Mouse (Mus musculus) left cerebral cortex, adult 8-10 months (tissue): ENCODE data around the gene Mgst3. TPM values are rescaled to one million over a fixed set of nuclear protein-coding genes. Genes with fewer than 3 reads are reported as not detected.
A peak's percentile ranks its signal among the peaks of the same experiment; 100 is the strongest.

Source experiments
- DNase-seq, 2 experiments: peaks; one replicate each; pipeline ENCODE4 v3.0.0; 2022; ENCODE audit warnings: low spot score in 2 of 2
- total RNA-seq, 4 experiments: library from RNA; stranded (reverse); gene quantifications; 2 replicates each; pipeline ENCODE4 v1.2.4; 2022

Gene Mgst3
- 100 to 1,000 TPM in 1 of 4 experiments, 10 to 100 TPM in 3; 93.7 to 109 (median 95.2) TPM for total RNA-seq

GRCm38 (mm10) chr1:167393683-167394492 is at the start of gene Mgst3:
Gene Mgst3, minus strand, starts transcription at chr1:167393841.
- peak; percentile 88 to 97 for DNase-seq

GRCm38 (mm10) chr1:167438231-167438885 is 44.7 kb upstream of the Mgst3 start:
- no peak for DNase-seq

DNA sequence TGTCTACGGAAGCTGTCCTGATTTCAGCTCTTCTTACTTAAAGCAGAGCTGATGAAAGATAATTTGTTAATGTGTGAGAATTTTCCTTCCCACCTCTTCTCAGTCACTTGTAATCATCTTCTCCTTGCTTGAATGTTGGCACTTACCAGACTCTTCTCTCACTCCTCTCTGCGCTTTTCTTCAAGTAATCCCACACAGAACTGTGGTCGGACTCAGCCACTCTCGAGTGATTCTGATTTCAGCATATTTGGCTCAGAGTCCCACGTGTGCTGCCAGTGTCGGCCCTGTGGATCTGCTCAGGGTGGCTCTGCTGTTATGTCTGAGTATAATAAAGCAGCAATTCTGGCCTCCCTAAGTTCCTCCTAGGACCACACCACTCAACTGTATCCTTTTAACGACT is 43.5 kb upstream of the Mgst3 start:
- no peak for DNase-seq

GRCm38 (mm10) chr1:167436186-167436975 is 42.7 kb upstream of the Mgst3 start:
- no peak for DNase-seq

- DNase-seq, result no peak
Observed at GRCm38 (mm10) chr1:167434931-167435330, 41.3 kb upstream of the Mgst3 start.

GRCm38 (mm10) chr1:167430976-167431676 is 37.5 kb upstream of the Mgst3 start:
- DNase-seq, result no peak

GRCm38 (mm10) chr1:167426681-167427080 is 33.0 kb upstream of the Mgst3 start:
- DNase-seq, result no peak

DNA sequence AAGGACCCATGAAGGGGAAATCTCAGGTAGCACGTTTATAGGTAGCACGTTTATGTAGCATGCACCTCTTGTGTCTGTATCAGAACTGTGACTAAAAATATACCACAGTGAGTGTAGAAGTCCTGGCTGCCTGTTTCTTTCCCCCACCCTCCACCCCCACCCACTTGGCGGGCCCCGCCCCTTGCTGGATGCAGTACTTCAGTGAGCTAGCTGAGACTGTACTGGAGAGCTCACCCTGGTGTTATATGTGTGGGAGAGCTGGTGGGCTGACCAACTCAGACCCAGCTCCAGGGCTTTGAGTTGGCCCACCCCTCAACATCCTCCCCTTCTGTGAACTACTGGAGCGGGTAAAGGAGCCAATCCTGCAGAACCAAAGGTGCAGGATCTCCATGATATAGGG is 31.9 kb upstream of the Mgst3 start:
- DNase-seq, result no peak

- no peak for DNase-seq
Observed at GRCm38 (mm10) chr1:167422501-167423240, 29.0 kb upstream of the Mgst3 start.

GRCm38 (mm10) chr1:167414846-167415245 is 21.2 kb upstream of the Mgst3 start:
- peak; percentile 25 to 69 for DNase-seq

DNA sequence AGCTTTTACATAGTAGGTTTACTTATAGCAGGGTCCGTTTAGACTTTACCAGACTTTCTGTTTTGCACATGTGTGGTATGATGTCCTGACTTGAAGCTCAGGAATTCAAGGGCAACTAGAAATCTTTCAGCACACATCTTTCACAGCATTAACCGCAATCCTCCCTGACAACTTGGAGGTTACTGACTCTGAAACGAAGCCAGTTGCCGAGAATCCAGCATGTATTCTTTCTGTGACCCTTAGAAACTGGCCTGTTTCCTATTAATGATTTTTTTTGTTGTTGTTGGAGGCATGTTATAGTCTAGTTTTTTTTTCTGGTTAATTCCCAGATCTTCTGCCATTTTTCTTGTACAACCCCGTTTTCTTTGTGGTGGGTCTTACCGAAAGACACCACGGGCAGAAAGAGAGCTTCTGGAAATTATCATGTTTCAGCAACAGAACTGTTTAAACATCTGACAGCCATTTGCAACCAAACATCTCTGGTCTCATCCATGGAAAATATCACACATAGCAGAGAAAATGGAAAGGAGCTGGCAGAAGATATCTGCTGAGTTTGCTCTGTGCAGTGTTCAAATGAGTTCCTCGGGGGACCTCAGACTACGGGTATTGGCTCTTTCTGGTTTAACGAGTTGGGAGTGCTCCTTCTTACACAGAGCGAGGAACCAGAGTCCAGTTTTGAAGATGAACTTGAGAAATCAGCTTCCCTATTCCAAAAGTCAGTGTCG is 18.5 kb upstream of the Mgst3 start:
- DNase-seq, result no peak

DNA sequence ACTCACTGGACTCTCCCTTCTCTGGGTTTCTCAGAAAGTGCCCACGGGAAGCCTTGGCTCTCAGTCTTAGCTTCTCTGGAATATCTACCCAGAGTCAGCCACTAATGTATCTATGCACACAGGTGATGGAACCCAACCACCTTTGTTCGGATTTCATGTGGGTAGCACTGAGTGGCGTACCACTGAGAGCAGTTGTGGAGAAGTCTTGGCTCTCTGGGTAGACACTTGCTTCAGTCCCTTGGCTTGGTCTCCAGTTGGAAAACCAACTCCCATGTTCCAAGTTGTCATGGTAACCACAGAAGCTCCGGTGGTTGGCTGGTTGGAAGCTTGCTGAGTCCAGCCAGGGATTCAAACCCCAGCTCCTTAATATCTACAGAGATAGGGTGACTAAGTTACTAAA is 16.0 kb upstream of the Mgst3 start:
- DNase-seq, result no peak

- no peak for DNase-seq
Observed at GRCm38 (mm10) chr1:167405237-167405636, 11.6 kb upstream of the Mgst3 start.

DNA sequence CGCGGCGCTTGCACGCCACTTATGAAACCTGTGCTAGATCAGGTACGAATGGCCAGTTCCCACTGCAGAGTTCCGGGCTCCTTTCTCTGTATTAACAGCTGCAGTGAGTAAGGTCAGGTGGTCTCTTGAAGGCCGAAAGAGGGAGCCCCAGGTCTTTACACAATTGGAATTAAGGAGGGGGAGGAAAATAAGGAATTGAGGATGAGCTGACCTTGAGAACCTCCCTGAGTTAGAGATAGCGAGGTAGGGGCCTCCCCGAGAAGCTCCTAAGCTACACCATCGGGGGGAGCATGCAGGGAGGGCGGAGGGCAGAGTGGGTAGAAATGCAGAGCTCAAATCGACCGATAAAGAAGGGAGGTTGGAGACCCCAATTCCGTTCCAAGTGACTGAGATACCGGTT is 360 bp downstream of the Mgst3 start:
- DNase-seq, result no peak

DNA sequence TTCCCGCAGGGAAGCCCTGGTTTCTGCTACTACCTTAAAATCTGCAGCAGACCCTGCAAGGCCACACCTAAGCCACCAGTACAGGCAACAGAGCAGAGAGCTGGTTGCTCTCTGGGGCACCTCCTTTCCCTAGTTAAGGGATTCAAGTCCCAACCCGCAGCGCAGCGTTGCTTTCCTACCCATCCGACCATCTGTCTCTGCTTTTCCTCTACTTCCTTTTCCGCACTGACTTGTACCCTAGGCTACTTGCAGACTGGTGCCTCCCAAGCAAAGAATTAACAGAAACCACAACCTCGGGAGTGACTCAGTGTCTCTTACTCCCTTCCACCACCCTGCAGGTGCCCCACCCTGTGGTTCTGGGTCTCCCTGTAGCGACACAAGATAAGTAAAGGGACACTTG is 954 bp downstream of the Mgst3 start:
- DNase-seq, result peak in 1 of 2 experiments; percentile 18

- no peak for DNase-seq
Observed at GRCm38 (mm10) chr1:167392031-167392640, 1.5 kb downstream of the Mgst3 start.

- no peak for DNase-seq
Observed at GRCm38 (mm10) chr1:167391241-167391640, 2.4 kb downstream of the Mgst3 start.

DNA sequence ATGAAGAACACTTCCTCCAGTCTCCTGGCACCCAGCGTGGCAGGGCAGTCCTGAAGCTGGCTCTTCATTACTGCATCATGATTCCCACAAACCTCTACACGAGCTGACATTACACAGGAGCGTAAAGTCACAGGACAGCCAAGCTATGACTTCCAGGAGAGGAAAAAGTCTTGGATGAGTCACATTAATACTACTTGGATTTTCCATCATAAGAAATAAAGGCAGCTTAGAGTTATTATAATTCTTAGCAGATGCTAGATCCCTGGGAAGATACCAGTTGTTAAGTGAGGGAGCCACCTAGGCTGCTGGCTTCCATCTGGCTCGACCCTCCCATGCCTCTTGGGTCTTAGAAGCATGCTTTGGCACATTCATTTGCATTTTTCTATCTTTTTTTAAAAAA is 3.3 kb downstream of the Mgst3 start:
- DNase-seq, result no peak

- DNase-seq, result no peak
Observed at GRCm38 (mm10) chr1:167389584-167389983, 4.1 kb downstream of the Mgst3 start.

GRCm38 (mm10) chr1:167388571-167388970 is 5.1 kb downstream of the Mgst3 start:
- no peak for DNase-seq
